Mouse (Mus musculus) embryonic facial prominence, embryonic 11.5 days (tissue): ENCODE results near the gene Eif4e1b. TPM values are rescaled to one million over a fixed set of nuclear protein-coding genes. Genes with fewer than 3 reads are reported as not detected.

Experiments
- ATAC-seq: fragments of 200-750 bp; cut with Nextera tagmentation; replicated peaks from 2 replicates; pipeline ENCODE4 v1.8.0; 2017; ENCODE audit warnings: low read depth; ENCODE audit not compliant: insufficient number of reproducible peaks, low FRiP score, low TSS enrichment
- DNase-seq: peaks from one replicate; pipeline ENCODE4 v3.0.0-alpha.2; 2015; ENCODE audit warnings: low spot score
- H3K27ac ChIP-seq: fragments of 300-500 bp; sonication (generic); replicated peaks from 2 replicates; pipeline ENCODE4 v1.5.1; 2014; ENCODE audit warnings: mild to moderate bottlenecking, low read depth, low read length, control low read depth
- H3K27me3 ChIP-seq: fragments of 300-500 bp; sonication (generic); 2 replicates; pipeline ENCODE4 v1.6.1; 2014; ENCODE audit warnings: mild to moderate bottlenecking, low read length, moderate library complexity, mixed read lengths; ENCODE audit not compliant: control insufficient read depth, insufficient read depth
- H3K36me3 ChIP-seq: fragments of 300-500 bp; sonication (generic); replicated peaks from 2 replicates; pipeline ENCODE4 v1.6.1; 2014; ENCODE audit warnings: low read depth, mild to moderate bottlenecking, low read length, moderate library complexity, mixed read lengths; ENCODE audit not compliant: control insufficient read depth, insufficient read depth
- H3K4me1 ChIP-seq: fragments of 300-500 bp; sonication (generic); 2 replicates; pipeline ENCODE4 v1.6.1; 2014; ENCODE audit warnings: low read length, mixed read lengths; ENCODE audit not compliant: control insufficient read depth, insufficient read depth
- H3K4me2 ChIP-seq: fragments of 300-500 bp; sonication (generic); 2 replicates; pipeline ENCODE4 v1.6.1; 2014; ENCODE audit warnings: low read depth, mild to moderate bottlenecking, control low read depth, low read length, moderate library complexity
- H3K4me3 ChIP-seq: fragments of 300-500 bp; sonication (generic); 2 replicates; pipeline ENCODE4 v1.5.1; 2014; ENCODE audit warnings: low read depth, low read length, control low read depth
- H3K9ac ChIP-seq: fragments of 300-500 bp; sonication (generic); replicated peaks from 2 replicates; pipeline ENCODE4 v1.6.1; 2014; ENCODE audit warnings: mild to moderate bottlenecking, control low read depth, low read length
- H3K9me3 ChIP-seq: fragments of 300-500 bp; sonication (generic); replicated peaks from 2 replicates; pipeline ENCODE4 v1.6.1; 2016; ENCODE audit warnings: mild to moderate bottlenecking, low read length, inconsistent platforms, mixed read lengths; ENCODE audit not compliant: control insufficient read depth
- WGBS: fragments of 180-500 bp; shearing (Covaris S2); extraction: QIAGEN DNeasy Blood & Tissue Kit; methylation state at CpG from one replicate; pipeline ENCODE4 v1.1.7; 2014; 5-methylcytosine and 5-hydroxymethylcytosine counted together
- polyA plus RNA-seq: library from polyadenylated mRNA; unstranded; fragments of >200 nt; fragmentation: Nextera tagmentation; extraction: Ambion mirVana; gene quantifications from 2 replicates; pipeline ENCODE4 v1.2.1, GENCODE M21; 2014

Eif4e1b gene
- polyA plus RNA-seq, 1 experiment from 2014 or later, result not detected

- H3K27me3 ChIP-seq, result no peaks in the 10 kb centered on the region
- WGBS, result 31% methylated on average over 7 of the region's 7 CpGs
These were observed 27.7 kb downstream of the Eif4e1b start for GRCm38 (mm10) chr13:54811476-54811875.

GRCm38 (mm10) chr13:54813381-54813780, 29.6 kb downstream of the Eif4e1b start:
- H3K9ac ChIP-seq, result no peak overlapping the region
- H3K4me1 ChIP-seq, result no peaks in the 10 kb centered on the region
- H3K36me3 ChIP-seq, result no peaks in the 10 kb centered on the region
- H3K4me3 ChIP-seq, result no peak overlapping the region
- no peaks in the 10 kb centered on the region for H3K27me3 ChIP-seq
- WGBS, result 91% methylated on average over 9 of the region's 9 CpGs
- ATAC-seq, result no peak
- no peak for DNase-seq
- no peaks in the 10 kb centered on the region for H3K9me3 ChIP-seq
- no peak overlapping the region for H3K4me2 ChIP-seq
- H3K27ac ChIP-seq, result no peak overlapping the region

More at GRCm38 (mm10) chr13:54811476-54811875, 27.7 kb downstream of the Eif4e1b start:
- Histone ChIP-seq H3K36me3 (no peaks in the 10 kb centered on the region), H3K4me3 (no peak overlapping the region), H3K9me3 (no peaks in the 10 kb centered on the region), H3K27ac (no peak overlapping the region), H3K4me2 (no peak overlapping the region), H3K4me1 (no peaks in the 10 kb centered on the region), H3K9ac (no peak overlapping the region)
- ATAC-seq, result no peak
- DNase-seq, result peak; percentile 47

GRCm38 (mm10) chr13:54818399-54819254, 34.8 kb downstream of the Eif4e1b start:
- H3K4me3 ChIP-seq, result no peak overlapping the region
- H3K27me3 ChIP-seq, result peaks cover 2% of the 10 kb centered on the region; the same call in 1 of the 2 replicates
- no peaks in the 10 kb centered on the region for H3K4me1 ChIP-seq
- H3K27ac ChIP-seq, result no peak overlapping the region
- WGBS, result 23% methylated on average over 17 of the region's 17 CpGs
- DNase-seq (no peak), ATAC-seq (no peak)
- no peak overlapping the region for H3K4me2 ChIP-seq
- no peaks in the 10 kb centered on the region for H3K36me3 ChIP-seq
- H3K9ac ChIP-seq, result no peak overlapping the region
- H3K9me3 ChIP-seq, result no peaks in the 10 kb centered on the region

DNA sequence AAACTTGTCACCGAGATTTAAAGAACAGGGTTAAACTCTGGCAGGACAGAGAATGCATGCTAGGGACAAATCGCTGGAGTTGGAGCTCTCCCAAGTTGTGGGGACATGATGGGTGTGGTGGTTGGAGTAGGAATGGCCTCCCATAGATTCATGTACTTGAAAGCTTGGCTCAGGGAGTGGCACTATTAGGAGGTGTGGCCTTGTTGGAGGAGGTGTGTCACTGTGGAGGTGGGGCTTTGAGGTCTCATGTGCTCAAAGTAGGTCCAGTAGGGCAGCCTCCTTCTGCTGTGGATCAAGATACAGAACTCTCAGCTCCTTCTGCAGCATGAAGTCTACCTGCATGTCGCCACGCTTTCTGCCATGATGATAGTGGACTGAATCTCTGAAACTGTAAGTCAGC, 37.3 kb downstream of the Eif4e1b start:
- H3K27ac ChIP-seq, result no peak overlapping the region
- H3K36me3 ChIP-seq, result no peaks in the 10 kb centered on the region
- ATAC-seq (no peak), DNase-seq (no peak)
- H3K9ac ChIP-seq, result no peak overlapping the region
- H3K4me3 ChIP-seq, result no peak overlapping the region
- H3K9me3 ChIP-seq, result no peaks in the 10 kb centered on the region
- H3K4me1 ChIP-seq, result no peaks in the 10 kb centered on the region; the same call in 1 of the 2 replicates
- H3K4me2 ChIP-seq, result no peak overlapping the region
- peaks cover 4% of the 10 kb centered on the region; the same call in 1 of the 2 replicates for H3K27me3 ChIP-seq
- WGBS, result 83% methylated on average over 4 of the region's 4 CpGs

- WGBS, result 87% methylated on average over 2 of the region's 2 CpGs
These were observed 38.1 kb downstream of the Eif4e1b start for GRCm38 (mm10) chr13:54821931-54822330.

DNA sequence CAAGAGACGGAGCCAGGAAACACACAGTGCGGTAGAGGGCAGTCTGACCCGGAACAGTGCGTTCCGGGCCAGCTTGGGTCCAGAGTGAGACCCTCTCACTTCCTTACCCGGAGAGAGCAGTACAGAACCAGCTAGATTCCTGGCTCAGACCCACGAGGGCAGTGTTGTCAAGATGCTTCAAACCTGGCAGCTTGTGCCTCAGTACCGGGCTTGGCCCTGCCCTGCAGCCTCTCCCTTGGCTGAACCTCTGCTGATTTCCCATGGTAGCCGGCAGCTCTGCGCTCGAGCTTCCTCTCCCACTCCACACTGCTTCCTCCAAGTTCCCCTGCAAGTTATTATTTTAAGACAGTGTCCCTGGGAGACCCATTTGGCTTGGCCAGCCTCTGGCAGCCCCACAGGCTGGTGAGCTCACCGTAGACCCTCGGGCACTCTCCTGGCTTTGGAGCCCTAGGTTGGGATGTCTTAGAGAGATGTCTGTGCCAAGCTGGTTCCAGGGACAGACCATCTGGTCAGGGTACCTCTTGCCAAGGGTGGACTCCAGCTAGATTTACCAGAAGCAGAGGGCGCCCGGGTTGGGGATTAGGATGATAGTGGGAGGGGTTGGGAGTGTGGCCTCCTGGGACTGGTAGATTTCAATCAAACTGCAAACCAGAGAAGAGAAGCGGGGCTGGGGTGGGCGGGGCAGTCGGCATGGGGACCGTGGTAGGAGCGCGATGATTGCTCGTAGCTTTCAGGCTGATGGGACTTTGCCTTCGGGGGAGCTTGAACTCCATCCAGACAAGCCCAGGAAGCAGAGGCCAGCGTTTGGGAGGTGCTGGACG, 40.5 kb downstream of the Eif4e1b start:
- Histone ChIP-seq H3K36me3 (no peaks in the 10 kb centered on the region), H3K9me3 (no peaks in the 10 kb centered on the region), H3K4me2 (peak overlapping the region; percentile 32), H3K27me3 (peaks cover 4% of the 10 kb centered on the region; the same call in 1 of the 2 replicates), H3K27ac (no peak overlapping the region), H3K9ac (no peak overlapping the region), H3K4me3 (no peak overlapping the region), H3K4me1 (no peaks in the 10 kb centered on the region; the same call in 1 of the 2 replicates)
- 14% methylated on average over 25 of the region's 25 CpGs for WGBS
- DNase-seq (peak; percentile 40), ATAC-seq (no peak)

More at GRCm38 (mm10) chr13:54821931-54822330, 38.1 kb downstream of the Eif4e1b start:
- DNase-seq (no peak), ATAC-seq (no peak)
- Histone ChIP-seq H3K4me3 (no peak overlapping the region), H3K27me3 (peaks cover 4% of the 10 kb centered on the region; the same call in 1 of the 2 replicates), H3K4me1 (no peaks in the 10 kb centered on the region; the same call in 1 of the 2 replicates), H3K4me2 (no peak overlapping the region), H3K36me3 (no peaks in the 10 kb centered on the region), H3K9me3 (no peaks in the 10 kb centered on the region), H3K27ac (no peak overlapping the region), H3K9ac (no peak overlapping the region)

GRCm38 (mm10) chr13:54827992-54828391, 44.2 kb downstream of the Eif4e1b start:
- H3K27ac ChIP-seq, result no peak overlapping the region
- 60% methylated on average over 7 of the region's 7 CpGs for WGBS
- H3K9me3 ChIP-seq, result no peaks in the 10 kb centered on the region
- no peak overlapping the region for H3K9ac ChIP-seq
- no peaks in the 10 kb centered on the region for H3K36me3 ChIP-seq
- no peak overlapping the region for H3K4me3 ChIP-seq
- peaks cover 2% of the 10 kb centered on the region; the same call in 1 of the 2 replicates for H3K27me3 ChIP-seq
- DNase-seq (no peak), ATAC-seq (no peak)
- no peaks in the 10 kb centered on the region; the same call in 1 of the 2 replicates for H3K4me1 ChIP-seq
- H3K4me2 ChIP-seq, result no peak overlapping the region
